Mouse (Mus musculus): ENCODE data around the gene Lhx5. TPM values are rescaled to one million over a fixed set of nuclear protein-coding genes. Genes with fewer than 3 reads are reported as not detected.

The Lhx5 gene
- polyA plus RNA-seq, 1 experiment, result not detected

GRCm38 (mm10) chr5:120473361-120473760 lies 41.9 kb downstream of the Lhx5 start:
- no peak for TF ChIP-seq CTCF (IDR thresholded peaks at IDR 0.05; ENCODE audit: control insufficient read depth, insufficient read depth, low read length)
- no peak for TF ChIP-seq POLR2A (IDR thresholded peaks at IDR 0.05; ENCODE audit: borderline replicate concordance, control insufficient read depth, low read depth, low read length)
- H3K4me3 ChIP-seq (replicated peaks; ENCODE audit: control insufficient read depth, low read depth, low read length), result no peak overlapping the region
- 67% methylated on average over 2 of the region's 2 CpGs for WGBS
- no peak overlapping the region for H3K27ac ChIP-seq (ENCODE audit: control insufficient read depth, insufficient read depth, low read depth, low read length, poor library complexity)
- no peaks in the 10 kb centered on the region for H3K4me1 ChIP-seq (ENCODE audit: control insufficient read depth, insufficient read depth, low read length)

GRCm38 (mm10) chr5:120475861-120476260 lies 44.4 kb downstream of the Lhx5 start:
- no peaks in the 10 kb centered on the region for H3K4me1 ChIP-seq (ENCODE audit: control insufficient read depth, insufficient read depth, low read length)
- no peak overlapping the region for H3K27ac ChIP-seq (ENCODE audit: control insufficient read depth, insufficient read depth, low read depth, low read length, poor library complexity)
- TF ChIP-seq POLR2A (IDR thresholded peaks at IDR 0.05; ENCODE audit: borderline replicate concordance, control insufficient read depth, low read depth, low read length), result no peak
- no peak for TF ChIP-seq CTCF (IDR thresholded peaks at IDR 0.05; ENCODE audit: control insufficient read depth, insufficient read depth, low read length)
- WGBS, result 66% methylated on average over 8 of the region's 8 CpGs
- H3K4me3 ChIP-seq (replicated peaks; ENCODE audit: control insufficient read depth, low read depth, low read length), result no peak overlapping the region

- H3K4me3 ChIP-seq (replicated peaks; ENCODE audit: control insufficient read depth, low read depth, low read length), result no peak within 1 kb of the TSS
- no peak within 1 kb of the TSS for H3K27ac ChIP-seq (ENCODE audit: control insufficient read depth, insufficient read depth, low read depth, low read length, poor library complexity)
- no peaks in the 10 kb centered on the region for H3K4me1 ChIP-seq (ENCODE audit: control insufficient read depth, insufficient read depth, low read length)
- WGBS, result 32% methylated on average over 13 of the region's 13 CpGs
- no peak for TF ChIP-seq CTCF (IDR thresholded peaks at IDR 0.05; ENCODE audit: control insufficient read depth, insufficient read depth, low read length)
- no peak for TF ChIP-seq POLR2A (IDR thresholded peaks at IDR 0.05; ENCODE audit: borderline replicate concordance, control insufficient read depth, low read depth, low read length)
These were observed 44.8 kb downstream of the Lhx5 start, which contains the start of gene Sds for GRCm38 (mm10) chr5:120476296-120476695. Gene Sds, plus strand, starts transcription at chr5:120476526.

- no peaks in the 10 kb centered on the region for H3K4me1 ChIP-seq (ENCODE audit: control insufficient read depth, insufficient read depth, low read length)
- no peak overlapping the region for H3K27ac ChIP-seq (ENCODE audit: control insufficient read depth, insufficient read depth, low read depth, low read length, poor library complexity)
- TF ChIP-seq CTCF (IDR thresholded peaks at IDR 0.05; ENCODE audit: control insufficient read depth, insufficient read depth, low read length), result no peak
- no peak for TF ChIP-seq POLR2A (IDR thresholded peaks at IDR 0.05; ENCODE audit: borderline replicate concordance, control insufficient read depth, low read depth, low read length)
- 83% methylated on average over 5 of the region's 5 CpGs for WGBS
- no peak overlapping the region for H3K4me3 ChIP-seq (replicated peaks; ENCODE audit: control insufficient read depth, low read depth, low read length)
These were observed 46.5 kb downstream of the Lhx5 start for GRCm38 (mm10) chr5:120477993-120478392.

- H3K27ac ChIP-seq (ENCODE audit: control insufficient read depth, insufficient read depth, low read depth, low read length, poor library complexity), result no peak overlapping the region
- 54% methylated on average over 4 of the region's 4 CpGs for WGBS
- no peak overlapping the region for H3K4me3 ChIP-seq (replicated peaks; ENCODE audit: control insufficient read depth, low read depth, low read length)
- H3K4me1 ChIP-seq (ENCODE audit: control insufficient read depth, insufficient read depth, low read length), result no peaks in the 10 kb centered on the region
- TF ChIP-seq CTCF (IDR thresholded peaks at IDR 0.05; ENCODE audit: control insufficient read depth, insufficient read depth, low read length) (no peak), POLR2A (IDR thresholded peaks at IDR 0.05; ENCODE audit: borderline replicate concordance, control insufficient read depth, low read depth, low read length) (no peak)
These were observed 48.0 kb downstream of the Lhx5 start for GRCm38 (mm10) chr5:120479538-120479937.

GRCm38 (mm10) chr5:120481205-120481604 lies 49.7 kb downstream of the Lhx5 start:
- TF ChIP-seq CTCF (IDR thresholded peaks at IDR 0.05; ENCODE audit: control insufficient read depth, insufficient read depth, low read length) (no peak), POLR2A (IDR thresholded peaks at IDR 0.05; ENCODE audit: borderline replicate concordance, control insufficient read depth, low read depth, low read length) (no peak)
- 76% methylated on average over 9 of the region's 9 CpGs for WGBS
- no peak overlapping the region for H3K27ac ChIP-seq (ENCODE audit: control insufficient read depth, insufficient read depth, low read depth, low read length, poor library complexity)
- no peaks in the 10 kb centered on the region for H3K4me1 ChIP-seq (ENCODE audit: control insufficient read depth, insufficient read depth, low read length)
- H3K4me3 ChIP-seq (replicated peaks; ENCODE audit: control insufficient read depth, low read depth, low read length), result no peak overlapping the region

- TF ChIP-seq CTCF (IDR thresholded peaks at IDR 0.05; ENCODE audit: control insufficient read depth, insufficient read depth, low read length) (no peak), POLR2A (IDR thresholded peaks at IDR 0.05; ENCODE audit: borderline replicate concordance, control insufficient read depth, low read depth, low read length) (no peak)
- no peak overlapping the region for H3K27ac ChIP-seq (ENCODE audit: control insufficient read depth, insufficient read depth, low read depth, low read length, poor library complexity)
- no peak overlapping the region for H3K4me3 ChIP-seq (replicated peaks; ENCODE audit: control insufficient read depth, low read depth, low read length)
- 87% methylated on average over 19 of the region's 19 CpGs for WGBS
- H3K4me1 ChIP-seq (ENCODE audit: control insufficient read depth, insufficient read depth, low read length), result no peaks in the 10 kb centered on the region
These were observed 51.9 kb downstream of the Lhx5 start for GRCm38 (mm10) chr5:120483399-120483798.

- WGBS, result 75% methylated on average over 8 of the region's 8 CpGs
- Histone ChIP-seq H3K4me3 (replicated peaks; ENCODE audit: control insufficient read depth, low read depth, low read length) (no peak overlapping the region), H3K4me1 (ENCODE audit: control insufficient read depth, insufficient read depth, low read length) (no peaks in the 10 kb centered on the region), H3K27ac (ENCODE audit: control insufficient read depth, insufficient read depth, low read depth, low read length, poor library complexity) (no peak overlapping the region)
- TF ChIP-seq POLR2A (IDR thresholded peaks at IDR 0.05; ENCODE audit: borderline replicate concordance, control insufficient read depth, low read depth, low read length), result no peak
- TF ChIP-seq CTCF (IDR thresholded peaks at IDR 0.05; ENCODE audit: control insufficient read depth, insufficient read depth, low read length), result no peak
These were observed 56.3 kb downstream of the Lhx5 start for GRCm38 (mm10) chr5:120487844-120488243.

GRCm38 (mm10) chr5:120490679-120491192 lies 59.2 kb downstream of the Lhx5 start:
- 78% methylated on average over 8 of the region's 8 CpGs for WGBS
- H3K27ac ChIP-seq (ENCODE audit: control insufficient read depth, insufficient read depth, low read depth, low read length, poor library complexity), result no peak overlapping the region
- TF ChIP-seq CTCF (IDR thresholded peaks at IDR 0.05; ENCODE audit: control insufficient read depth, insufficient read depth, low read length) (no peak), POLR2A (IDR thresholded peaks at IDR 0.05; ENCODE audit: borderline replicate concordance, control insufficient read depth, low read depth, low read length) (no peak)
- H3K4me1 ChIP-seq (ENCODE audit: control insufficient read depth, insufficient read depth, low read length), result no peaks in the 10 kb centered on the region
- no peak overlapping the region for H3K4me3 ChIP-seq (replicated peaks; ENCODE audit: control insufficient read depth, low read depth, low read length)

Other genes with a start within 250 kb of the Lhx5 start
- gene Sdsl, start 41.1 kb downstream of the Lhx5 start, polyA plus RNA-seq (2011; ENCODE audit: insufficient read depth, insufficient read length, low replicate concordance, missing spikeins), result 11.6 and 13.0 TPM in 2 replicates
- gene Sds, start 44.8 kb downstream of the Lhx5 start, polyA plus RNA-seq (2011; ENCODE audit: insufficient read depth, insufficient read length, low replicate concordance, missing spikeins), result 1.9 and 5.2 TPM in 2 replicates
- 2.3 and 9.9 TPM in 2 replicates for gene Plbd2, start 71.9 kb downstream of the Lhx5 start, polyA plus RNA-seq (2011; ENCODE audit: insufficient read depth, insufficient read length, low replicate concordance, missing spikeins)
- gene Slc8b1, start 79.5 kb downstream of the Lhx5 start, polyA plus RNA-seq (2011; ENCODE audit: insufficient read depth, insufficient read length, low replicate concordance, missing spikeins), result 18.8 and 45.1 TPM in 2 replicates
- gene Tpcn1, start 157.0 kb downstream of the Lhx5 start, polyA plus RNA-seq (2011; ENCODE audit: insufficient read depth, insufficient read length, low replicate concordance, missing spikeins), result 34.6 and 46.7 TPM in 2 replicates
- 3.7 and 7.2 TPM in 2 replicates for gene Iqcd, start 157.3 kb downstream of the Lhx5 start, polyA plus RNA-seq (2011; ENCODE audit: insufficient read depth, insufficient read length, low replicate concordance, missing spikeins)
- 1.9 and 3.4 TPM in 2 replicates for gene Rita1, start 180.9 kb downstream of the Lhx5 start, polyA plus RNA-seq (2011; ENCODE audit: insufficient read depth, insufficient read length, low replicate concordance, missing spikeins)
- gene Ddx54, start 181.0 kb downstream of the Lhx5 start, polyA plus RNA-seq (2011; ENCODE audit: insufficient read depth, insufficient read length, low replicate concordance, missing spikeins), result 17.2 and 32.0 TPM in 2 replicates
- gene Cfap73, start 202.5 kb downstream of the Lhx5 start, polyA plus RNA-seq (2011; ENCODE audit: insufficient read depth, insufficient read length, low replicate concordance, missing spikeins), result not detected in 2 replicates
- gene Rasal1, start 217.1 kb downstream of the Lhx5 start, polyA plus RNA-seq (2011; ENCODE audit: insufficient read depth, insufficient read length, low replicate concordance, missing spikeins), result 1.6 and 4.6 TPM in 2 replicates